Mouse (Mus musculus) spleen, embryonic (tissue): ENCODE measurements around the gene Myl6.

Experiments used
- CTCF ChIA-PET: fragments of 350-600 bp; sonication (Branson Sonifier 250); formaldehyde crosslinking; loops from one replicate; lab custom pipeline; 2022; lab: Charles Lee

The Myl6 gene

DNA sequence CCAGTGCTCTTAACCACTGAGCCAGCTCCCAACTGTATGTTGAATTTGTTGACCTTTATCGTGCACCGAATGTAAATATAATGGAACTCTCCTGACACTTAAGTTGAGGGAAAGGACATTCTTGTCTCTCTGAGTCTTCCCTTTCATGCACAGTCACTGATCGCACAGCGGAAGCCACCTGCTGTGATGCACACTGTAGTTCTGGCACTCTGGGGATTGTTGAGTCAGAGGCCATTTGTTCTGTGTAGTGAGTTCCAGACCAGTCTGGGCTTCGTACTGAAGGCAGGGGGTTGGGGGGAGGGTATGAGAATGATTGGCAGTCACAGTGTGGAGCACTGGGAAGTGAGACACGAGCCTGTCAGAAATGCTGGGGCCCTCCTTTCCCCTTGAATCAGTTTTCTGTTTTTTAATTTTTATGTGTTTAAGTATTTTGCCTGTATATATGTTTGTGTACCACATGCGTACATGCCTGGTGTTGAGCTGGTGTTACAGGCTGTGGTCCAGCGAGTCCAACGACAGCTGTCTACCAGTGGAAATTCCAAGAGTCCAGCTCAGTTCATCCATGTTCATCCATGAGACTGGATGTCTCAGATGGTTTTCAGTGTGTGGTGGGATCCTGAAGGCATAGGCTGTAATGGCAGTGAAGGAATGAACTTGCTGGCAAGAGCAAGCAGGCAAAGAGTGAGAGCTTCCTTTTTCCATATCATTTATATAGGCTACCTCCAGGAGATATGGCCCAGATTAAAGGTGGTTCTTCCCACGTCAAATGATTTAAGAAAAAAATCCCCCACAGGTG, 52.4 kb downstream of the Myl6 start:
- CTCF ChIA-PET, result interaction anchor here (0.6 kb wide), 1 partner anchor 15 kb away, joined by 4 read pairs; no protein-coding TSS in a partner anchor
